Mouse (Mus musculus): ENCODE results near the gene Slamf7. TPM values are rescaled to one million over a fixed set of nuclear protein-coding genes. Genes with fewer than 3 reads are reported as not detected.

Gene Slamf7
- total and polyA plus RNA-seq, 2 experiments = 0.20 to 0.83 TPM

DNA sequence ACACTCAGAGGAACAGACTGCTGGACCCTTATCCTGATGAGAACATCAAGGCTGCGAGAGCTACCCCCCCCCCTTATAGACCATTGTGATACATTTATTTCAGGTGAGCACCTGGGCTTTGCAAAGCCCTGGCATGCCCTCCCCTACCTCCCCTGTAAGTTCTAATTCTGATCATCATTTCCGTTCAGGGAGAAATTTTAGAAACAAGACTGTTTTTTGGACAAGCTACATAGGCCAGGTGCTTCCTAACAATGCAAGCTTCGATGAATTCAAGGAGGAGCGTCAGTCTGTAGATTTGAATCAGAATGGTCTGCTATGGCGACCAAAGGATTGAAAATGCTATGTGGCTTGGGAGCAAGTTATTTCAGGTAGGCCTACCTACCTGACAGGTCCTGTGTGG is 5.1 kb downstream of the Slamf7 start:
- Histone ChIP-seq H3K4me1 (ENCODE audit: control insufficient read depth, insufficient read depth, low read length) (no peaks in the 10 kb centered on the region), H3K4me3 (ENCODE audit: insufficient read depth, low read depth, low read length) (no peak overlapping the region), H3K36me3 (ENCODE audit: control insufficient read depth, insufficient read depth, low read length) (no peaks in the 10 kb centered on the region), H3K27ac (replicated peaks; ENCODE audit: insufficient read depth, low read depth, low read length) (no peak overlapping the region), H3K27me3 (ENCODE audit: control insufficient read depth, insufficient read depth, low read length) (no peaks in the 10 kb centered on the region), H3K79me2 (ENCODE audit: control insufficient read depth, insufficient read depth, low read length) (no peaks in the 10 kb centered on the region), H3K9ac (ENCODE audit: low read depth, low read length) (no peak overlapping the region)
- TF ChIP-seq POLR2A (IDR thresholded peaks at IDR 0.05; ENCODE audit: extremely low read depth, insufficient read depth, low read length) = no peak
- TF ChIP-seq CTCF (IDR thresholded peaks at IDR 0.05; ENCODE audit: low read depth, low read length) = no peak
- DNase-seq (ENCODE audit: extremely low read depth, low read depth, low spot score) = no peak
- WGBS = 79% methylated on average over 5 of the region's 5 CpGs

DNA sequence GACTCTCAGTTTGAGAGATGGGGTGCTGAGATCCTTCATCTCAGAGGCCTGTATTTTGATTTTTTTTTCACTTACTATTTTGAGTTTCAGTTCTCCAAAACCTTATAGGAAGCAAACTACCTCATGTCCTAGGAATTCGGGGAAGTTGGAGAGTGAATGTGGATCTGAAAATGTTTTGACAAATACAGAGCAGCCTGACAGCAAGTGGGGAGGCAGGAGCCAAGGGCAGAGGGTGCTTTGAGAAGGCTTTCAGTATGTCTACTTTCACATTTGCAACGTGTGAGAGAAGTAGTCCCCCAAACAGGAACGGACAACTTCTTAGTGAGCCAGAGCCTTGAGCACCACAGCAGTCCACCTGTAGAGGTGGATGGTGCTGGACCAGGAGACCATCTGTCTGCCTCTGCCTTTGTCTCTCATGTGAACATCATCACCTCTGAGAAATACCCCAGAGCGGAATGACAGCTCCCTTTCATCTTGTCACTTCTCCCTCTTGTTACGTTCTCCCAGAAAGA is 6.3 kb downstream of the Slamf7 start:
- DNase-seq (ENCODE audit: extremely low read depth, low read depth, low spot score) = peak; percentile 29
- TF ChIP-seq CTCF (IDR thresholded peaks at IDR 0.05; ENCODE audit: low read depth, low read length) (no peak), POLR2A (IDR thresholded peaks at IDR 0.05; ENCODE audit: extremely low read depth, insufficient read depth, low read length) (no peak)
- Histone ChIP-seq H3K9ac (ENCODE audit: low read depth, low read length) (no peak overlapping the region), H3K27ac (replicated peaks; ENCODE audit: insufficient read depth, low read depth, low read length) (peak overlapping the region; percentile 4; the same call in 1 of the 2 replicates), H3K27me3 (ENCODE audit: control insufficient read depth, insufficient read depth, low read length) (no peaks in the 10 kb centered on the region), H3K4me1 (ENCODE audit: control insufficient read depth, insufficient read depth, low read length) (no peaks in the 10 kb centered on the region), H3K79me2 (ENCODE audit: control insufficient read depth, insufficient read depth, low read length) (no peaks in the 10 kb centered on the region), H3K4me3 (ENCODE audit: insufficient read depth, low read depth, low read length) (no peak overlapping the region), H3K36me3 (ENCODE audit: control insufficient read depth, insufficient read depth, low read length) (no peaks in the 10 kb centered on the region)
- 56% methylated on average over 5 of the region's 5 CpGs for WGBS

DNA sequence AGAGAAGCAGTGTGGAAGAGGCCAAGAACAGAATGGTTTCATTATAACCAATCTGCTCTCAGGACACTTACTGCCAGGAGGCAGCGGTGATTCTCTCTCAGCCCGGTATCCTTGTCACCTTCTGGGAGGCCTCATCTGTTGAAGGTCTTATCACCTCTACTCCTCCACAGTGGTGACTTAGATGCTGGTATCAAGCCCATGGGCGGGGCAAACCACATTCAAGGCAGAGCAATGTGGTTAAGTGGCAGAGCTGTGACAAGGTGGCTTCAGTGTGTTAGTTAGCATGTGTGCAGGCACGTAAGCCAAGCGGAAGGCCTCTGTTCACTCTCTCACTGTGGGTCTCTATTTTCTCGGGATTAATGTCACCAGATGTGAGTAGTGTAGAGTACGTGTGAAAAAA is 9.2 kb downstream of the Slamf7 start:
- H3K4me1 ChIP-seq (ENCODE audit: control insufficient read depth, insufficient read depth, low read length) = no peaks in the 10 kb centered on the region

DNA sequence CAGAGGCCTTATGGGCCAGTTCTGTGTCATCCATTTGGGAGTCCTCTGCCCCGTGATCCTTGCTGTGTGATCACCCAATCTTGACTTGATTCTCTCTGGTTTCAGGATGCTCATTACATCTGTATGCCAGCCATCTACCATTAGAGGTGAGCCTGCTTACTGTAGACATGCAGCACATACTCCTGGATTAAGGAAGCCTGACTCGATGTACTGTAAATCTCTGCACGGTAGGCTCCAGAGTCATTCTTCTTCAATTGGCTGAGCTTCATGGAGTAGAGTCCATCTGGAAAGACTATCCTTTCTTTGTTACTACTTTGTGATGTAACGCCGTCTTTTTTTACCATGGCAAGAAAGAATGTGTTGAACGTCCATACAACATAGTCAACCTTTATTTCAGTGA is 12.0 kb downstream of the Slamf7 start:
- Histone ChIP-seq H3K4me3 (ENCODE audit: insufficient read depth, low read depth, low read length) (no peak overlapping the region), H3K4me1 (ENCODE audit: control insufficient read depth, insufficient read depth, low read length) (no peaks in the 10 kb centered on the region; the same call in 1 of the 2 replicates), H3K27ac (replicated peaks; ENCODE audit: insufficient read depth, low read depth, low read length) (no peak overlapping the region), H3K36me3 (ENCODE audit: control insufficient read depth, insufficient read depth, low read length) (no peaks in the 10 kb centered on the region), H3K79me2 (ENCODE audit: control insufficient read depth, insufficient read depth, low read length) (no peaks in the 10 kb centered on the region), H3K27me3 (ENCODE audit: control insufficient read depth, insufficient read depth, low read length) (no peaks in the 10 kb centered on the region; the same call in 1 of the 2 replicates), H3K9ac (ENCODE audit: low read depth, low read length) (no peak overlapping the region)
- 92% methylated on average over 6 of the region's 6 CpGs for WGBS
- TF ChIP-seq CTCF (IDR thresholded peaks at IDR 0.05; ENCODE audit: low read depth, low read length) (no peak), POLR2A (IDR thresholded peaks at IDR 0.05; ENCODE audit: extremely low read depth, insufficient read depth, low read length) (no peak)
- DNase-seq (ENCODE audit: extremely low read depth, low read depth, low spot score) = no peak

More for the DNA sequence above, 9.2 kb downstream of the Slamf7 start:
- 72% methylated on average over 7 of the region's 7 CpGs for WGBS
- H3K4me3 ChIP-seq (ENCODE audit: insufficient read depth, low read depth, low read length) = no peak overlapping the region
- no peaks in the 10 kb centered on the region for H3K79me2 ChIP-seq (ENCODE audit: control insufficient read depth, insufficient read depth, low read length)
- no peak overlapping the region for H3K27ac ChIP-seq (replicated peaks; ENCODE audit: insufficient read depth, low read depth, low read length)
- H3K36me3 ChIP-seq (ENCODE audit: control insufficient read depth, insufficient read depth, low read length) = no peaks in the 10 kb centered on the region
- DNase-seq (ENCODE audit: extremely low read depth, low read depth, low spot score) = no peak
- H3K27me3 ChIP-seq (ENCODE audit: control insufficient read depth, insufficient read depth, low read length) = no peaks in the 10 kb centered on the region
- TF ChIP-seq CTCF (IDR thresholded peaks at IDR 0.05; ENCODE audit: low read depth, low read length) (no peak), POLR2A (IDR thresholded peaks at IDR 0.05; ENCODE audit: extremely low read depth, insufficient read depth, low read length) (no peak)
- no peak overlapping the region for H3K9ac ChIP-seq (ENCODE audit: low read depth, low read length)

DNA sequence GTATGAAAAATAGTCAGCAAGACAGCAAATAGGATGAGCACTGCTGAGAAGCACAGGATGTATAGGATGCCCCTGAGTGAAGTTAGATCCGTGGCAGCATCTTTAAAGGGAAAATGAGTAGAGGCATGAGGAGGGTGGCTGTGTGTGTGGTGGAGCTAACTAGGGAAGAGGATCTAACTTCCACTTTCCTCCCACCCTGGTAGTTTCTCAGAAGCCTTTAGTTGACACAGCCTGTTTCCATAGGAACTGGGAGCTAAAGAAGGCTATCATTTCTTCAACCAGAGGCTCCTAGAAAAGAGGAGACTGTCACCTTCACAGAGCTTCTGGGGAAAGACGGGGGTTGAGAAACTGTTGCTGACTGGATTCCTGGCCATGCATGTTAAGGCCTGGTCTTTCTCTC is 14.1 kb downstream of the Slamf7 start:
- Histone ChIP-seq H3K9ac (ENCODE audit: low read depth, low read length) (no peak overlapping the region), H3K79me2 (ENCODE audit: control insufficient read depth, insufficient read depth, low read length) (no peaks in the 10 kb centered on the region), H3K27me3 (ENCODE audit: control insufficient read depth, insufficient read depth, low read length) (no peaks in the 10 kb centered on the region; the same call in 1 of the 2 replicates), H3K4me3 (ENCODE audit: insufficient read depth, low read depth, low read length) (no peak overlapping the region), H3K36me3 (ENCODE audit: control insufficient read depth, insufficient read depth, low read length) (no peaks in the 10 kb centered on the region), H3K4me1 (ENCODE audit: control insufficient read depth, insufficient read depth, low read length) (no peaks in the 10 kb centered on the region; the same call in 1 of the 2 replicates), H3K27ac (replicated peaks; ENCODE audit: insufficient read depth, low read depth, low read length) (no peak overlapping the region)
- no peak for DNase-seq (ENCODE audit: extremely low read depth, low read depth, low spot score)
- TF ChIP-seq CTCF (IDR thresholded peaks at IDR 0.05; ENCODE audit: low read depth, low read length) (no peak), POLR2A (IDR thresholded peaks at IDR 0.05; ENCODE audit: extremely low read depth, insufficient read depth, low read length) (no peak)
- WGBS = 70% methylated on average over 2 of the region's 2 CpGs

DNA sequence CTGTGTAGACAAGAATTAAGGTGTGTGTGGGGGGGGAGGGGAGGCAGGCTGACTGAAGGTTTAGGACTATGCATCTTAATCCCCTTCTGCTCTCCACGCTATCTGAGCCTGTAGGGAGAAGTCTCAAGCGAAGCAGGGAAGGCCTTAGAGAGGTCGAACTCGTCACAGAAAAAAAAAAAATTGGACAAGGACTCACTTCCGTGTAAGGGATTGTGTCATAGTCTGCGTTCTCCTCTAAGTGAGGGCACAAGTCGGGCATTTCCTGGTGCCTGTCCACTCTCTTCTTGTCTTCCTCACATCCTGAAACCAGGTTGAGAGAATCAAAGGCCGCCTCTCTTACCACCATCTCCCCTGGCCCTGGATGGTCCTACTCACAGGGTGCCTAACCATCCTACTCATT is 15.7 kb downstream of the Slamf7 start:
- Histone ChIP-seq H3K79me2 (ENCODE audit: control insufficient read depth, insufficient read depth, low read length) (no peaks in the 10 kb centered on the region), H3K27me3 (ENCODE audit: control insufficient read depth, insufficient read depth, low read length) (no peaks in the 10 kb centered on the region; the same call in 1 of the 2 replicates), H3K9ac (ENCODE audit: low read depth, low read length) (no peak overlapping the region), H3K4me1 (ENCODE audit: control insufficient read depth, insufficient read depth, low read length) (no peaks in the 10 kb centered on the region; the same call in 1 of the 2 replicates), H3K4me3 (ENCODE audit: insufficient read depth, low read depth, low read length) (no peak overlapping the region), H3K36me3 (ENCODE audit: control insufficient read depth, insufficient read depth, low read length) (no peaks in the 10 kb centered on the region), H3K27ac (replicated peaks; ENCODE audit: insufficient read depth, low read depth, low read length) (no peak overlapping the region)
- WGBS = 72% methylated on average over 8 of the region's 8 CpGs
- DNase-seq (ENCODE audit: extremely low read depth, low read depth, low spot score) = peak; percentile 23
- no peak for TF ChIP-seq CTCF (IDR thresholded peaks at IDR 0.05; ENCODE audit: low read depth, low read length)
- TF ChIP-seq POLR2A (IDR thresholded peaks at IDR 0.05; ENCODE audit: extremely low read depth, insufficient read depth, low read length) = no peak

All from liver, adult 2 months (tissue).